Mouse (Mus musculus): ENCODE data around the gene Plekhg3. TPM values are rescaled to one million over a fixed set of nuclear protein-coding genes. Genes with fewer than 3 reads are reported as not detected.

Gene Plekhg3
- 10 to 100 TPM; 11.4 to 14.3 (median 13.2) TPM for total RNA-seq (2022)

- DNase-seq (ENCODE audit: low spot score): no peak
Measured at GRCm38 (mm10) chr12:76530580-76531139, at the start of gene Plekhg3. Gene Plekhg3 (plus strand): TSS chr12:76530891.

DNA sequence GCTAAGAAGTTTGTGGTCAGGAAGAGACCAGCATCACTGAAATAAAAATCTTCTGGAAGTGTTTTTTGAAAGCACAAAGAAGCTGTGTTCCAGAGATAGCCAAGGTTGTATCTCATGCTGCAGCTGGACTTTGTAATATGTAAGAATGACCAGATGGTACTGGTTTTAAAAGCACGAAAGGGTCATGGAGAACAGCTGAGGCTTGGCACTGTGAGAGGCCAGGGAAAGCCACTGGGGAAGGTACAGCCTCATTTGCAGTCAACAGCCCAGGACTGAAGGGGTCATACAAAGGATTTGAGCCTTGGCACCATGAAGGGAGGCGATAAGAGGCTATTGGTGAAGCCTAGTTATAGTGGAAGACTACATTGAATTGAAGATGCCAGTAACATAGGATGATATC lies 48.2 kb upstream of the Plekhg3 start:
- DNase-seq (ENCODE audit: low spot score): no peak

- no peak for DNase-seq (ENCODE audit: low spot score)
Measured at GRCm38 (mm10) chr12:76482948-76483347, 47.7 kb upstream of the Plekhg3 start.

GRCm38 (mm10) chr12:76484881-76485280 lies 45.8 kb upstream of the Plekhg3 start:
- DNase-seq (ENCODE audit: low spot score): no peak

DNA sequence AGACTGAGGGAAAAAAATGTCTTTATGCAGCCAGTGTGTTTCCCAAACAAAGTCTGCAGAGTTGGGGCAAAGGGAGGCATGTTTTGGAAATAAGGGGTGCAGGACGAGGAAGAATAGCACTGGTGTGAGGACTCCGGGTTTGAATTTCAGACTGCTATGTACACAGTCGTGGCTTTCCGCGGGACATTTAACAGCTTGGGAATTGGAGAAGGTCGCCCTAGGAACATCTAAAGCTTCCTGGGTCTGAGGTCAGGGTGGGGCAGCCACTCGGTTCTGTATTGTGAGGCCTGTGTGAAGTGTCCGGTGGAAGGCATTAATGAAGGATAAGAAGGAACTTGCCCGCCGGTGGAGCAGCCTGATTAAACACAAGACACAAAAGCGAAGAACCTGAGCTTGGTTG lies 45.3 kb upstream of the Plekhg3 start:
- no peak for DNase-seq (ENCODE audit: low spot score)

DNA sequence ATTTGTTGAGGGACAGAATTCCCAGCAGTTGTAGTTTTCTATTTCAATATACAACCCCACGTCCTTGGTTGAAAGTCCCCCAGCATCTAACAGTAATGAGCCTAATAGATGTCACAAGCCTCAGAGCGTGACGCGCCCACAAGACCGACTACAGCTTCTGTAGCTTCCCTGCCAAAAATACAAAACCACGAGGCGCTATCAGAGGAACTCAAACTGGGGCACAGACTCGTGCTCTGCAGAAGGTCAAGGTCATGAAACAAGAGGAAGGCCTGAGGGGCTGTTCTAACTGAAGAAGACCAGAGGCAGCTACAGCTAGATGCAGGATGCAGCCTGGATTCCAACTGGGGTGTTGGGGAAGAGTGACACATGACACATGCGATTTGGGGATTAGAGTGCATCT lies 43.7 kb upstream of the Plekhg3 start:
- no peak for DNase-seq (ENCODE audit: low spot score)

DNA sequence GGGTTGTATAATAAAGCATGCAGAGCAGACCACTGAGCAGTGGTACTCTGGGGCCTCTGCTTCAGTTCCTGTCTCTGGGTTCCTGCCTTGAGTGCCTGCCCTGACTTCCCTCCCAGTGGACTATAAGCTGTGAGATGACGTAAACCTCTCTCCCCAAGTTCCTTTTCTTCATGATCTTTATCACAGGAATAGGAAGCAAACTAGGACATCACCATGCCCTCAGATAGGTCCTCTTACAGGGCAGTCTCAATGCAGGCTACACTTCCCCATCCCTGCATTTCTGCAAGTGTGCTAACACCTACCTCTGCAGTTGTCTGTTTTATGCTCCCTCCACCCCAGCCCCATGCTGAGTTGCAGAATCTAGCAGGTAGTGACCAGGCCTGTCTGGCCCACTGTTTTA lies 39.9 kb upstream of the Plekhg3 start:
- DNase-seq (ENCODE audit: low spot score): no peak

- peak; percentile 87 for DNase-seq (ENCODE audit: low spot score)
Measured at GRCm38 (mm10) chr12:76493462-76493861, 37.2 kb upstream of the Plekhg3 start.

DNA sequence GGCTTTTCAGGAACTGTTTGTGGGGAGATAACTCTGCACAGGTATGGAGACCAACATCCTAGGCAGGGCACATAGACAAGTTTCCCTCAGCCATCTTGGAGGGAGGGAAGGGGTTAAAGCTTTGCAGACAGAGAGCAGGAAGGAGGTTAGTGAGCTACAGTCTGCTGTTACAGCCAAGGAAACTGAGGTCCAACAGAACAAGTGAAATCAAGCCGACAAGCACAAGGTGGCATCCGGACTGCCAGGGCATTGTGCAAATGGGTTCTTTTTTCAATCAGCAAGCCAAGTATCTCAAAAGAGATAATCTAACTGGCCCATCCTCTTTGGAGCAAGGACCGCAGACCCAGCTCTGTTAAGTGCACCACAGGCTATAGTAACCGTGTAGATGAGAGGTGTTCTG lies 35.3 kb upstream of the Plekhg3 start:
- DNase-seq (ENCODE audit: low spot score): no peak

GRCm38 (mm10) chr12:76496324-76496723 lies 34.4 kb upstream of the Plekhg3 start:
- peak; percentile 79 for DNase-seq (ENCODE audit: low spot score)

- DNase-seq (ENCODE audit: low spot score): no peak
Measured at GRCm38 (mm10) chr12:76499276-76499675, 31.4 kb upstream of the Plekhg3 start.

DNA sequence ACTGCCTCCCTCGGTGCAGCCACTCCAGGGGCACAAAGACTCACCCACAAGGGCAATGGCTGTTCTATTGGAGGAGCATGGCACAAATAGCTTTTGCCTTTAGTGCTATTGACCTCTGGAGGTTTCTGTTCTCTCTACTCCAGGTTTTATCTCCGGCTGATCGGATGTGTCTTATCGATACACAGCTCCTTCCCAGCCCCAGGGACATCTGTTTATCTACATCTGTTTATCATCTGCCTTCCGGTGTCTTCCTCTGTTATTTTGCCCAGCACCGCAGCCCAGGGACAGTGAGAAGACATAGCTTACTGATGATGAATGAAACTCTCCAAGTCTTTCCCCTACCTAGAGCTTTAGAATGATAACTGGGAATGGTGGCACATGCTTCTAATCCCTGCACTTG lies 30.6 kb upstream of the Plekhg3 start:
- no peak for DNase-seq (ENCODE audit: low spot score)

- no peak for DNase-seq (ENCODE audit: low spot score)
Measured at GRCm38 (mm10) chr12:76500896-76501295, 29.8 kb upstream of the Plekhg3 start.

- no peak for DNase-seq (ENCODE audit: low spot score)
Measured at GRCm38 (mm10) chr12:76502981-76503380, 27.7 kb upstream of the Plekhg3 start.

DNA sequence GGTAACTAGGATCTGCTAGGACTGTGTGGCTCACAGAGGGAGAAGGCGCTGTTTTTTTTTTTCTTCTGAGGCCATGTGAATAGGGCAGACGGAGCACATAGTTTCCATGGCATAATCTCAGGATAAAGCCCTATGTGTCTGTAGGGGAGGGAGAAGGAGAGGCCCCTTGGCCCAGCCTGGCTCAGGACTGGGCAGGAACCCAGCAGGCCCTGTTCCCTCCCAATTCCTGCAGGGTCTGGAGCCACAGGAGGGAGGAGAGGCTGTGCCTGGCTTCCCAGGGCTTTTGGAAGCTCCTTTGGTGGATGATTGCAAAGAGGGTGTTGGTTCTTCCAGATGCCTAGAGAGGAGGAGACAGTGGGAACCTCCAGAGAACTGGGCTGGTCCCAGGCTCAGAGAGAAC lies 24.2 kb upstream of the Plekhg3 start:
- peak; percentile 44 for DNase-seq (ENCODE audit: low spot score)

DNA sequence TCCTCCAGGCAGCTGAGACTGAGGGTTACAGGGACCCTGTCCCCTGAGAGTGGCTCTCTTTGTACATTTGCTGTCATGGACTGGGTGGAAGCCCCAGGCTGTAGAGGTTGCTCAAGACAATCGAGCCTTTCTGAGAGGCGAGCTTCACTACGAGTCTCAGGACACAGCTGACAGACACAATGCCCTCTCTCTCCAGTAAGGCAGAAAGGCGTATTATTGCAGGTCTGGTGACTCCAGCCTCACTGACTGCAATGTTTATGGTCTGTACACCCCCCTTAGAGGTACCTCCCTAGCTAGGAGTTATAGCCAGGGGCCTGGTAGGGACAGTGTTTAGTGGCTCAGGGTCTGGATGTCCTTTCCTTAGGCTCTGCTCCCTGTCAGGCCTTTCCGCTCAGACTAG lies 22.9 kb upstream of the Plekhg3 start:
- no peak for DNase-seq (ENCODE audit: low spot score)

- no peak for DNase-seq (ENCODE audit: low spot score)
Measured at GRCm38 (mm10) chr12:76508909-76509440, 21.7 kb upstream of the Plekhg3 start.

GRCm38 (mm10) chr12:76512731-76513130 lies 18.0 kb upstream of the Plekhg3 start:
- peak; percentile 68 for DNase-seq (ENCODE audit: low spot score)

- peak; percentile 28 for DNase-seq (ENCODE audit: low spot score)
Measured at GRCm38 (mm10) chr12:76514842-76515241, 15.8 kb upstream of the Plekhg3 start.

- no peak for DNase-seq (ENCODE audit: low spot score)
Measured at GRCm38 (mm10) chr12:76518000-76518399, 12.7 kb upstream of the Plekhg3 start.

DNA sequence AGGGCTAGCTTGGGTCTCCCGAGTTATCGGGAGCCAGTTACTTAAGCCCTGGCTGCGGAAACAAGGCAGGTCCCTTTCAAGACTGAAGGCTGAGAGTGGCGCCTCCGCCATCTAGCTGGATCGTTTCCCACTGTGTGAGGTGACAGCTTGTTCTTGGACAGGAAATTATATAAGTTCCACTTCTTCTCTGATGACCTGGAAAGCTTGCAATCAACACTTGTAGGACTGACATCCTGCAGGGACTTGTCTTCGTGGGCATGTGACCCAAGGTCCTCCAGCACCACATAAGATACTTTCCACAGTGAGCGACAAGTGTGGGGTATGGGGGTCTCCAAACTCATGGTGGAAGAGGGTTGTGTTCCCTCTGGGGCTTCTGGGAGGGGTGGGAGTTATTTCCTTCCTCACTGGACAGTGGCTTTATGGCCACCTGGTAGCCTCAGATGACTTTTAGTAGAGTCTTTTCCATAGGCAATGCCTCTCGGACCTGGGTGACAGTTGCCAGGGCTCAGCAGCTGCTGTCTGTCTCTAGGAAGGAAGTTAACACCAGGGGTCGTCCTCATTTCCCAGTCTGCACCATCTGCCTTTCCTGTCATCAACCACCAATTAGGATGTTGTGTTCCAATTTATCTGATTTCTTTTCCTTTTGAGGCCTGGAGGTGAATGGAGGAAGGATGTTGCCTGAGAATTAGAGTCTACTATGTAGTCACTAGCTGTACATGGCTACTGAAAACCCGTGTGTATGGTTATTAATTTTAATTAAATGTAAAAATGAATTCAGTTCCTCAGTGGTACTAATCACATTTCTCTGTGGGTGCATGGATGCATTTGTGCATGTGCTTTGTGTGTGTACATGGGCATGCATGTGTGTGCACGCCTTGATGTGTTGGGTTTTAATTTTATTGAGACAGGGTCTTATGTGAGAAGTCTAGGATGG lies 11.5 kb upstream of the Plekhg3 start:
- peak; percentile 72 for DNase-seq (ENCODE audit: low spot score)

DNA sequence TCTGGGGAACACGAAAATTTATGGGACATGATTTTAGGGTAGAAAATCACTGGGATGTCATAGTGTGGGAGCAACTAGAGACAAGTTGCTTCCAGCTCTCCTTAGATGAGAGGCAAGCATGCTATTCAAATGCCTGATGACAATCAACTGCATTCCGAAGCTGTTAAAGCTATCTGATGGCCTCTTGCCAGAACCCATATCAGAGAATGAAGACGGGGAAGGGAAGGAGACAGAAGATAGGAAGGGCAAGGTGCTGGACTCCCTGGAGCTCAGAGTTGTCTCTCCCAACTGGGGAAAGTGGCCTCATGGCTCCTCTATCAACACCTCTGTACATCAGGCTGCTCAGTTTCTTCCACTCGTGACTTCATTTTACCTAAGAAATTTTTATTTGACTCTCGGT lies 7.0 kb upstream of the Plekhg3 start:
- DNase-seq (ENCODE audit: low spot score): no peak

- no peak for DNase-seq (ENCODE audit: low spot score)
Measured at GRCm38 (mm10) chr12:76524915-76525314, 5.8 kb upstream of the Plekhg3 start.

All from heart, adult 8-10 months (tissue).